Mouse (Mus musculus): Measurements from ENCODE around the gene Sept9.

The Sept9 gene

GRCm38 (mm10) chr11:117343800-117344199, 144.3 kb downstream of the Sept9 start:
- DNase-seq (ENCODE audit: low read depth, low spot score) = no peak

- no peak for DNase-seq (ENCODE audit: low read depth, low spot score)
Measured at GRCm38 (mm10) chr11:117344339-117345021, 145.0 kb downstream of the Sept9 start.

- no peak for DNase-seq (ENCODE audit: low read depth, low spot score)
Measured at GRCm38 (mm10) chr11:117345022-117345765, 145.7 kb downstream of the Sept9 start.

GRCm38 (mm10) chr11:117347256-117347655, 147.8 kb downstream of the Sept9 start:
- DNase-seq (ENCODE audit: low read depth, low spot score) = no peak

GRCm38 (mm10) chr11:117348429-117349103, 149.1 kb downstream of the Sept9 start:
- DNase-seq (ENCODE audit: low read depth, low spot score) = no peak

- DNase-seq (ENCODE audit: low read depth, low spot score) = no peak
Measured at GRCm38 (mm10) chr11:117349429-117350363, 150.2 kb downstream of the Sept9 start.

GRCm38 (mm10) chr11:117350462-117351222, 151.2 kb downstream of the Sept9 start:
- no peak for DNase-seq (ENCODE audit: low read depth, low spot score)

GRCm38 (mm10) chr11:117353126-117353525, 153.7 kb downstream of the Sept9 start:
- no peak for DNase-seq (ENCODE audit: low read depth, low spot score)

GRCm38 (mm10) chr11:117354107-117354506, 154.6 kb downstream of the Sept9 start:
- DNase-seq (ENCODE audit: low read depth, low spot score) = no peak

GRCm38 (mm10) chr11:117356937-117357336, 157.5 kb downstream of the Sept9 start:
- DNase-seq (ENCODE audit: low read depth, low spot score) = no peak

- DNase-seq (ENCODE audit: low read depth, low spot score) = peak; percentile 93
Measured at GRCm38 (mm10) chr11:117357916-117358639, 158.6 kb downstream of the Sept9 start.

- DNase-seq (ENCODE audit: low read depth, low spot score) = no peak
Measured at GRCm38 (mm10) chr11:117359161-117359560, 159.7 kb downstream of the Sept9 start.

- DNase-seq (ENCODE audit: low read depth, low spot score) = peak; percentile 52
Measured at GRCm38 (mm10) chr11:117359870-117360269, 160.4 kb downstream of the Sept9 start.

- no peak for DNase-seq (ENCODE audit: low read depth, low spot score)
Measured at GRCm38 (mm10) chr11:117360561-117360960, 161.1 kb downstream of the Sept9 start.

GRCm38 (mm10) chr11:117362307-117362706, 162.8 kb downstream of the Sept9 start:
- DNase-seq (ENCODE audit: low read depth, low spot score) = no peak

GRCm38 (mm10) chr11:117363918-117364317, 164.5 kb downstream of the Sept9 start:
- DNase-seq (ENCODE audit: low read depth, low spot score) = no peak

GRCm38 (mm10) chr11:117366426-117366825, 167.0 kb downstream of the Sept9 start:
- DNase-seq (ENCODE audit: low read depth, low spot score) = peak; percentile 59

GRCm38 (mm10) chr11:117366861-117367357, 167.4 kb downstream of the Sept9 start:
- DNase-seq (ENCODE audit: low read depth, low spot score) = no peak

- DNase-seq (ENCODE audit: low read depth, low spot score) = no peak
Measured at GRCm38 (mm10) chr11:117367937-117368336, 168.5 kb downstream of the Sept9 start.

- DNase-seq (ENCODE audit: low read depth, low spot score) = no peak
Measured at GRCm38 (mm10) chr11:117369347-117369746, 169.9 kb downstream of the Sept9 start.

Measured in retina, postnatal 7 days (tissue).